Mouse (Mus musculus) c-Kit-positive CD71-positive TER-119-positive erythroid progenitor cells, embryonic 14.5 days (primary cell): ENCODE measurements at regions not wholly inside any gene's neighbourhood (a gene's known extent, or its start where the extent isn't known, plus 50 kb on each side); places are given as distances from the start of the nearest gene placed in this dataset.

ENCODE experiments used
- DNase-seq: peaks from one replicate; pipeline ENCODE4 v3.0.0-alpha.2; 2013; ENCODE audit warnings: low spot score

GRCm38 (mm10) chr13:60237091-60237490, 59.9 kb upstream of the Gas1 start:
- DNase-seq, result no peak

- no peak for DNase-seq
These were observed 65.4 kb upstream of the Gas1 start for GRCm38 (mm10) chr13:60242447-60243109.

GRCm38 (mm10) chr13:60243110-60243481, 65.9 kb upstream of the Gas1 start:
- no peak for DNase-seq

- DNase-seq, result no peak
These were observed 78.0 kb upstream of the Gas1 start for GRCm38 (mm10) chr13:60255162-60255561.

GRCm38 (mm10) chr13:60255715-60256114, 78.5 kb upstream of the Gas1 start:
- DNase-seq, result no peak

GRCm38 (mm10) chr13:60256997-60257396, 79.8 kb upstream of the Gas1 start:
- no peak for DNase-seq

GRCm38 (mm10) chr13:60257878-60258277, 80.7 kb upstream of the Gas1 start:
- no peak for DNase-seq

GRCm38 (mm10) chr13:60262449-60263028, 85.4 kb upstream of the Gas1 start:
- DNase-seq, result no peak

GRCm38 (mm10) chr13:60264504-60264903, 87.3 kb upstream of the Gas1 start:
- no peak for DNase-seq

GRCm38 (mm10) chr13:60267557-60267956, 90.4 kb upstream of the Gas1 start:
- DNase-seq, result no peak

GRCm38 (mm10) chr13:60268256-60268655, 91.1 kb upstream of the Gas1 start:
- DNase-seq, result no peak

- DNase-seq, result no peak
These were observed 92.3 kb upstream of the Gas1 start for GRCm38 (mm10) chr13:60269406-60269841.

GRCm38 (mm10) chr13:60270526-60270925, 93.4 kb upstream of the Gas1 start:
- DNase-seq, result no peak

- no peak for DNase-seq
These were observed 96.2 kb upstream of the Gas1 start for GRCm38 (mm10) chr13:60273331-60273730.

- DNase-seq, result no peak
These were observed 105.5 kb upstream of the Gas1 start for GRCm38 (mm10) chr13:60282543-60283251.

GRCm38 (mm10) chr13:60286525-60287224, 109.5 kb upstream of the Gas1 start:
- no peak for DNase-seq

GRCm38 (mm10) chr13:60289650-60290049, 112.5 kb upstream of the Gas1 start:
- DNase-seq, result no peak

- DNase-seq, result no peak
These were observed 113.7 kb upstream of the Gas1 start for GRCm38 (mm10) chr13:60290820-60291219.

- DNase-seq, result no peak
These were observed 114.2 kb upstream of the Gas1 start for GRCm38 (mm10) chr13:60291344-60291743.

GRCm38 (mm10) chr13:60296201-60296895, 119.2 kb upstream of the Gas1 start:
- DNase-seq, result no peak

- DNase-seq, result no peak
These were observed 119.7 kb upstream of the Gas1 start for GRCm38 (mm10) chr13:60296896-60297275.

GRCm38 (mm10) chr13:60298575-60298974, 121.4 kb upstream of the Gas1 start:
- no peak for DNase-seq
